In the genomic region with DNA sequence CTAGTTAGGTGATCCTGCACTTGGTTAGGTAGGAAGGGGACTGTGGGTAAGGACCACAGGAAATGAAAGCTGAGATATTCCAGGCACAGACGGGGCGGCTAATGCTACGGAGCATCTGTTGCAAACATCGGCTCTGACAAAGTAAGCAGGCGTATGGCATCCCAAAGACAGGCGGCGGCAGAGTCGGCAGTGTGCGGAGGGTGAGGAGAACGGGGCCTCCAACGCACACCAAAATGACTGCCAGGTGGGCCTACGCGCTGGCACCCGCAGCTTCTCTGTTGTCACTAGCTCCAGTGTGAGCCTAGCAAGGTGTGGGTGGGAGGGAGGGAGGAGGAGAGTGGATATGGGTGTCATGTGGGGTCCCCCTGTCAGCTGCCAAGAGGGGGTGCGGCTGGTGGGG, we compare ENCODE assay signal across 14 mouse cellular contexts. TPM values are rescaled to one million over a fixed set of nuclear protein-coding genes. Genes with fewer than 3 reads are reported as not detected.
DNase-seq lines count a peak whose midpoint lies in the region; ATAC-seq and TF ChIP-seq lines count a peak whose summit lies in the region.
"Had no signal": no experiment of that assay in that cellular context is flagged by ENCODE, and none has a peak within 500 bp of the region (broad histone marks: within the 10 kb centered on the region; RNA-seq: fewer than 3 reads in every experiment).

No protein-coding gene starts in this region.

- no peaks in the 10 kb centered on the region for H3K27me3 ChIP-seq in heart, embryonic 12.5 days (replicated peaks)
- H3K27me3 ChIP-seq: hindbrain, embryonic 15.5 days; liver, embryonic 12.5 days had no signal

- DNase-seq in right cerebral cortex, adult 18-20 months = peak; percentile 89
- DNase-seq in right cerebral cortex, postnatal 4 days = no peak
- peak; percentile 76 to 88 for DNase-seq in layer of hippocampus, adult 2 months (ENCODE audit: low spot score in 2 of 2)
- DNase-seq in left cerebral cortex, postnatal 14 days (ENCODE audit: low spot score in 2 of 2) = peak; percentile 77 to 79
- DNase-seq in spleen, adult 12 weeks (ENCODE audit: low spot score) = no peak
- no peak for DNase-seq in c-Kit-positive CD71-positive TER-119-positive erythroid progenitor cells, embryonic 14.5 days (ENCODE audit: low spot score)
- DNase-seq in adrenal gland, adult 8-10 months = no peak
- DNase-seq: cerebellum, adult 9-10 months had no signal

- H3K4me2 ChIP-seq in heart, embryonic 12.5 days = no peak overlapping the region
- H3K4me2 ChIP-seq: heart, embryonic 13.5 days; hindbrain, embryonic 15.5 days; liver, embryonic 12.5 days had no signal

- H3K9ac ChIP-seq in heart, embryonic 12.5 days = no peak overlapping the region
- H3K9ac ChIP-seq: heart, embryonic 13.5 days; hindbrain, embryonic 15.5 days; liver, embryonic 12.5 days had no signal

- H3K4me1 ChIP-seq in heart, embryonic 12.5 days (replicated peaks) = peaks cover 69% of the 10 kb centered on the region

- intact Hi-C loops in left cerebral cortex, postnatal 14 days (cut with DNase I) = loop anchor here (2.0 kb wide), 1 partner anchor 35 kb away; no protein-coding TSS in a partner anchor

- peaks cover 10% of the 10 kb centered on the region; the same call in 1 of the 2 replicates for H3K36me3 ChIP-seq in heart, embryonic 12.5 days

- peak overlapping the region; percentile 64 for H3K27ac ChIP-seq in layer of hippocampus, adult 2 months
- H3K27ac ChIP-seq in heart, embryonic 12.5 days (ENCODE audit: poor library complexity, severe bottlenecking) = no peak overlapping the region
- H3K27ac ChIP-seq: liver, embryonic 12.5 days had no signal

- 83% methylated on average over 15 of the region's 15 CpGs for WGBS in heart, embryonic 12.5 days

- no peak for ATAC-seq in heart, embryonic 12.5 days (ENCODE audit: insufficient number of reproducible peaks, low FRiP score)
- ATAC-seq: liver, embryonic 12.5 days had no signal

- peak; percentile 46 for TF ChIP-seq CTCF in layer of hippocampus, adult 2 months (conservative IDR thresholded peaks at IDR 0.05)

- no peak overlapping the region for H3K4me3 ChIP-seq in layer of hippocampus, adult 2 months
- H3K4me3 ChIP-seq in heart, embryonic 12.5 days = no peak overlapping the region
- H3K4me3 ChIP-seq: heart, embryonic 13.5 days; hindbrain, embryonic 15.5 days; liver, embryonic 12.5 days had no signal

- H3K9me3 ChIP-seq in heart, embryonic 12.5 days (replicated peaks) = no peaks in the 10 kb centered on the region
- H3K9me3 ChIP-seq: heart, embryonic 13.5 days; hindbrain, embryonic 15.5 days; liver, embryonic 12.5 days had no signal

RNA-seq across cellular contexts. Expression of a gene that starts 18.9 kb away (rescaled TPM):
- under 1 TPM in 1 of 2 experiments, not detected in 1; 0.52 TPM for total RNA-seq in layer of hippocampus, adult 2 months (2021)
- not detected for total RNA-seq in left cerebral cortex, postnatal 14 days (2021)
- polyA plus RNA-seq in heart, embryonic 12.5 days (2016; fragmentation: Nextera tagmentation; extraction: Ambion mirVana) = not detected in 2 replicates
- not detected for total RNA-seq in adrenal gland, adult 8-10 months (2022)
- total RNA-seq: adrenal gland, postnatal 4 days had no signal
- polyA plus RNA-seq: heart, embryonic 13.5 days; hindbrain, embryonic 15.5 days; liver, embryonic 12.5 days; urinary bladder, adult 2 months had no signal

RNA-seq across cellular contexts. Expression of a gene that starts 30.0 kb away (rescaled TPM):
- 10 to 100 TPM; 77.3 to 88.6 TPM for total RNA-seq in layer of hippocampus, adult 2 months (2021)
- total RNA-seq in left cerebral cortex, postnatal 14 days (2021) = 10 to 100 TPM; 84.2 to 85.9 TPM
- 45.1 and 45.8 TPM in 2 replicates for polyA plus RNA-seq in heart, embryonic 12.5 days (2016; fragmentation: Nextera tagmentation; extraction: Ambion mirVana)
- total RNA-seq in adrenal gland, adult 8-10 months (2022) = 10 to 100 TPM; 61.7 to 64.9 (median 62.9) TPM

RNA-seq across cellular contexts. Expression of a gene that starts 30.1 kb away (rescaled TPM):
- 10 to 100 TPM; 11.8 to 13.9 TPM for total RNA-seq in layer of hippocampus, adult 2 months (2021)
- 10 to 100 TPM in 1 of 2 experiments, 1 to 10 TPM in 1; 9.7 to 10.3 TPM for total RNA-seq in left cerebral cortex, postnatal 14 days (2021)
- polyA plus RNA-seq in heart, embryonic 12.5 days (2016; fragmentation: Nextera tagmentation; extraction: Ambion mirVana) = 12.7 and 13.5 TPM in 2 replicates
- 10 to 100 TPM in 2 of 4 experiments, 1 to 10 TPM in 2; 6.4 to 11.6 (median 9.1) TPM for total RNA-seq in adrenal gland, adult 8-10 months (2022)

RNA-seq across cellular contexts. Expression of a gene that starts 57.5 kb away (rescaled TPM):
- total RNA-seq in layer of hippocampus, adult 2 months (2021) = 10 to 100 TPM; 38.0 to 49.8 TPM
- 10 to 100 TPM; 27.2 to 29.7 TPM for total RNA-seq in left cerebral cortex, postnatal 14 days (2021)
- polyA plus RNA-seq in heart, embryonic 12.5 days (2016; fragmentation: Nextera tagmentation; extraction: Ambion mirVana) = 6.2 TPM in 2 replicates
- 10 to 100 TPM; 10.9 to 21.7 (median 15.3) TPM for total RNA-seq in adrenal gland, adult 8-10 months (2022)

Comparison
In these comparisons a context has a peak if more than half of its experiments do, and no peak if none do; other contexts are left out.
1. DNase-seq: peak in right cerebral cortex, adult 18-20 months (single experiment), layer of hippocampus, adult 2 months (2 of 2) and left cerebral cortex, postnatal 14 days (2 of 2); none in right cerebral cortex, postnatal 4 days (single experiment), spleen, adult 12 weeks (single experiment), c-Kit-positive CD71-positive TER-119-positive erythroid progenitor cells, embryonic 14.5 days (single experiment) and adrenal gland, adult 8-10 months (single experiment).